Mouse (Mus musculus) monocyte, adult 5-6 weeks (primary cell): ENCODE data around the gene Sema4g. TPM values are rescaled to one million over a fixed set of nuclear protein-coding genes. Genes with fewer than 3 reads are reported as not detected.
A peak's percentile ranks its signal among the peaks of the same experiment; 100 is the strongest.

Experiments used
- ATAC-seq: fragments of 153-309, 156-312 bp; replicated peaks from 2 replicates; pipeline ENCODE4 v1.8.0; 2017; ENCODE audit warnings: mild to moderate bottlenecking; ENCODE audit not compliant: low TSS enrichment, insufficient number of reproducible peaks, severe bottlenecking, poor library complexity, low FRiP score
- total RNA-seq: library from RNA; stranded (forward); fragments of 200-1000, 200-491, 200-594 nt; gene quantifications from 3 replicates; pipeline ENCODE4 v1.2.3, GENCODE M21; 2017

Sema4g gene
- total RNA-seq, 1 experiment from 2014 or later = 0.29 TPM

GRCm38 (mm10) chr19:45044389-45044927, 55.6 kb downstream of the Sema4g start:
- no peak for ATAC-seq

- no peak for ATAC-seq
Observed at GRCm38 (mm10) chr19:45045236-45045635, 56.3 kb downstream of the Sema4g start.

GRCm38 (mm10) chr19:45045651-45046050, 56.8 kb downstream of the Sema4g start, which contains the start of gene Pdzd7:
Gene Pdzd7 (minus strand): TSS chr19:45045717.
- ATAC-seq = no peak

DNA sequence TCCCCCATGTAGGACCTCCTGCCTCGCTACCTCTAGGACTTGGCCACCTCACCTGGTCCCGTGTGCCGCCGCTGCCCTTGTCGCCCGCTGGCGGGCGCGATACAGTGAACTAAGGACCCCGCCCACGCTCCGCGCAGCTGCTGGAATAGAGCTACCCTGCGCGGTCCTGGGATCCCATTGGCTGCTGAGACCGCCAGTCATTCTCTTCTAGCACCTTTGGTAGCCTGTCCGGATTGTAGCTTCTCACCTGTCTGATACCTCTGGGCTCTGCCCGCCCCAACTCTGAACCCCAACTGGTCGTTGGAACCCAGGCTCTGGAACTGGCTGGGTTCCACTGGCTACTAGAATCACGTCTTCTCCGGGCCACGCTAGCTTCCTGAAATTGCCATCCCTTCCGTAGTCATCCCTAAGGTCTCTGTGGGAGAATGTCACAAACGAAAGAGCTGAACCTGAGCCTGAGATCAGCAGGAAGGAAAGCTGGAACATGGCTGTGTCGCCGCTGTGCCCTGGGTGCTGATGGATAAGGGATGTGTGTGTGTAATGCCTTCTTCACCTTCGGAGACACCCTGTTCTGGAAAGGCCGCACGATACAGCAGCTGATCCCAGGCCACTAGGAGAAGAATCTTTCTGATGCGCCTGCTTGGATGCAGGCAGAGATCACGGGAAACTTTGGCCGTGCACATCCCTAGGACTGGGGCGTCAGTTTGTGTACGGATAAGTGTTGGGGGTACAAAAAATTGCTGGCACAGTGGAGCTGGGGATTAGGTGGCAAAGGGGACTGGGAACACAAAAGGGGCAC, 57.8 kb downstream of the Sema4g start:
- ATAC-seq = no peak

- peak; percentile 70 for ATAC-seq
Observed at GRCm38 (mm10) chr19:45047417-45047934, 58.6 kb downstream of the Sema4g start, which contains the start of gene Sfxn3. Gene Sfxn3 (plus strand): TSS chr19:45047503.

GRCm38 (mm10) chr19:45047935-45048643, 59.2 kb downstream of the Sema4g start:
- peak; percentile 78 for ATAC-seq

DNA sequence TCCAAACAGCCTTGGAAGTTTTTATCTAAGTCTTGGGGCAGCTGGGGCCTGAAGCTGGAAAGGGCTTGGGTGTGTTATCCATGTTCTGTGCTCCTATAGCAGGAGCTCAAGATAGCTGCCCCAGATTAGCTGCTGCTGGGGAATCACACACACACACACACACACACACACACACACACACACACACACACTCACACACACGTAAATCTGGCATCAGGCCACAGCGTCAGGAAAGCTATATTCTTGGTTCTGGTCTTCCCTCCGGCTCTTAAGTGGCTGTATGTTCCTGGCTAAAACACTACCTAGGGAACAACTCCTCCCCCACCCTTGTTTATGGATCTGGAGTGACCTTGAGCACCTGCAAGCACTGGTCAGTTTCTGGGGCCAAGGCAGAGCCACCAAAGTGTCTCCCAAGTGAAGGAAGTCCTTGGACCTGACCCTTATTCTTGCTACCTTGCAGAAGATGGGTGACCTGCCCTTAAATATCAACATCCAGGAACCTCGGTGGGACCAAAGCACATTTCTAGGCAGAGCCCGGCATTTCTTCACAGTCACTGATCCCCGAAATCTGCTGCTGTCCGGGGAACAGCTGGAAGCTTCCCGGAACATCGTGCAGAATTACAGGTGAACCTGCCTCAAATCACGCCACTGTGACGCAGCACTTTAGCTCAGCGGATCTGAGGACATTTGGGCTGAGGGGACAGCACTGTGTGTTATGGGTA, 59.9 kb downstream of the Sema4g start:
- ATAC-seq = no peak

GRCm38 (mm10) chr19:45049523-45049922, 60.6 kb downstream of the Sema4g start:
- ATAC-seq = no peak

Other genes with a start within 250 kb of the Sema4g start
- not detected in 3 replicates for gene Pax2, start 233.1 kb upstream of the Sema4g start, total RNA-seq
- 49.9 to 61.5 TPM (median 58.2 TPM) in 3 replicates for gene Slf2, start 58.0 kb upstream of the Sema4g start, total RNA-seq
- 6.8 to 11.9 TPM (median 8.7 TPM) in 3 replicates for gene Twnk, start 16.6 kb downstream of the Sema4g start, total RNA-seq
- 32.9 to 51.9 TPM (median 38.9 TPM) in 3 replicates for gene Mrpl43, start 17.3 kb downstream of the Sema4g start, total RNA-seq
- gene Lzts2, start 25.3 kb downstream of the Sema4g start, total RNA-seq = 1.5 TPM in 1 of 3 replicates, not detected in the others
- gene Pdzd7, start 56.6 kb downstream of the Sema4g start, total RNA-seq = not detected in 3 replicates
- 19.7 to 41.4 TPM (median 22.3 TPM) in 3 replicates for gene Sfxn3, start 58.4 kb downstream of the Sema4g start, total RNA-seq
- 1.2 TPM in 1 of 3 replicates, not detected in the others for gene Kazald1, start 86.1 kb downstream of the Sema4g start, total RNA-seq
- gene Tlx1, start 161.6 kb downstream of the Sema4g start, total RNA-seq = not detected in 3 replicates
- not detected in 3 replicates for gene Lbx1, start 246.7 kb downstream of the Sema4g start, total RNA-seq